Mouse (Mus musculus): ENCODE results near the gene Tbccd1. TPM values are rescaled to one million over a fixed set of nuclear protein-coding genes. Genes with fewer than 3 reads are reported as not detected.

The Tbccd1 gene
- polyA plus RNA-seq, 1 experiment from 2014 or later, result 31.1 TPM

GRCm38 (mm10) chr16:22775471-22775985 is 81.9 kb downstream of the Tbccd1 start:
- no peak for ATAC-seq
- Histone ChIP-seq H3K9ac (no peak overlapping the region), H3K4me2 (no peak overlapping the region), H3K27ac (no peak overlapping the region), H3K4me1 (no peaks in the 10 kb centered on the region), H3K9me3 (replicated peaks) (no peaks in the 10 kb centered on the region), H3K4me3 (no peak overlapping the region), H3K36me3 (no peaks in the 10 kb centered on the region), H3K27me3 (replicated peaks) (no peaks in the 10 kb centered on the region)
- 53% methylated on average over 5 of the region's 5 CpGs for WGBS (ENCODE audit: insufficient replicate concordance)

GRCm38 (mm10) chr16:22768661-22769060 is 88.8 kb downstream of the Tbccd1 start:
- no peaks in the 10 kb centered on the region for H3K4me1 ChIP-seq
- no peak overlapping the region for H3K27ac ChIP-seq
- no peaks in the 10 kb centered on the region for H3K9me3 ChIP-seq (replicated peaks)
- no peak overlapping the region for H3K4me2 ChIP-seq
- H3K9ac ChIP-seq, result no peak overlapping the region
- WGBS (ENCODE audit: insufficient replicate concordance), result 76% methylated on average over 8 of the region's 8 CpGs
- H3K4me3 ChIP-seq, result no peak overlapping the region
- no peaks in the 10 kb centered on the region for H3K36me3 ChIP-seq
- ATAC-seq, result no peak
- H3K27me3 ChIP-seq (replicated peaks), result no peaks in the 10 kb centered on the region

GRCm38 (mm10) chr16:22767405-22767804 is 90.1 kb downstream of the Tbccd1 start:
- H3K36me3 ChIP-seq, result no peaks in the 10 kb centered on the region
- no peak overlapping the region for H3K27ac ChIP-seq
- no peaks in the 10 kb centered on the region for H3K4me1 ChIP-seq
- H3K4me3 ChIP-seq, result no peak overlapping the region
- H3K9me3 ChIP-seq (replicated peaks), result no peaks in the 10 kb centered on the region
- no peak for ATAC-seq
- 71% methylated on average over 3 of the region's 3 CpGs for WGBS (ENCODE audit: insufficient replicate concordance)
- no peaks in the 10 kb centered on the region for H3K27me3 ChIP-seq (replicated peaks)
- H3K4me2 ChIP-seq, result no peak overlapping the region
- no peak overlapping the region for H3K9ac ChIP-seq

- no peak overlapping the region for H3K9ac ChIP-seq
- H3K27me3 ChIP-seq (replicated peaks), result no peaks in the 10 kb centered on the region
- H3K27ac ChIP-seq, result no peak overlapping the region
- ATAC-seq, result no peak
- no peak overlapping the region for H3K4me3 ChIP-seq
- WGBS (ENCODE audit: insufficient replicate concordance), result 67% methylated on average over 16 of the region's 16 CpGs
- H3K36me3 ChIP-seq, result no peaks in the 10 kb centered on the region
- no peaks in the 10 kb centered on the region for H3K9me3 ChIP-seq (replicated peaks)
- no peaks in the 10 kb centered on the region for H3K4me1 ChIP-seq
- H3K4me2 ChIP-seq, result no peak overlapping the region
Observed at GRCm38 (mm10) chr16:22766738-22767211, 90.7 kb downstream of the Tbccd1 start.

- no peaks in the 10 kb centered on the region for H3K27me3 ChIP-seq (replicated peaks)
- ATAC-seq, result no peak
- no peak overlapping the region for H3K27ac ChIP-seq
- no peaks in the 10 kb centered on the region for H3K36me3 ChIP-seq
- no peak overlapping the region for H3K4me2 ChIP-seq
- H3K4me3 ChIP-seq, result no peak overlapping the region
- no peaks in the 10 kb centered on the region for H3K4me1 ChIP-seq
- no peaks in the 10 kb centered on the region for H3K9me3 ChIP-seq (replicated peaks)
- no peak overlapping the region for H3K9ac ChIP-seq
- WGBS (ENCODE audit: insufficient replicate concordance), result 77% methylated on average over 7 of the region's 7 CpGs
Observed at GRCm38 (mm10) chr16:22765531-22765930, 91.9 kb downstream of the Tbccd1 start.

Other genes with a start within 250 kb of the Tbccd1 start
- gene Dgkg, start 200.4 kb downstream of the Tbccd1 start, polyA plus RNA-seq (2016; fragmentation: Nextera tagmentation; extraction: Ambion mirVana), result 0.89 and 0.91 TPM in 2 replicates
- gene Crygs, start 46.1 kb downstream of the Tbccd1 start, polyA plus RNA-seq (2016; fragmentation: Nextera tagmentation; extraction: Ambion mirVana), result 0.19 and 0.25 TPM in 2 replicates
- gene Dnajb11, start 176 bp upstream of the Tbccd1 start, polyA plus RNA-seq (2016; fragmentation: Nextera tagmentation; extraction: Ambion mirVana), result 95.2 and 97.9 TPM in 2 replicates
- gene Ahsg, start 33.6 kb upstream of the Tbccd1 start, polyA plus RNA-seq (2016; fragmentation: Nextera tagmentation; extraction: Ambion mirVana), result 184 and 190 TPM in 2 replicates
- 0.35 and 0.69 TPM in 2 replicates for gene Fetub, start 60.7 kb upstream of the Tbccd1 start, polyA plus RNA-seq (2016; fragmentation: Nextera tagmentation; extraction: Ambion mirVana)
- gene Hrg, start 93.4 kb upstream of the Tbccd1 start, polyA plus RNA-seq (2016; fragmentation: Nextera tagmentation; extraction: Ambion mirVana), result 0.10 and 0.13 TPM in 2 replicates
- gene Kng2, start 171.8 kb upstream of the Tbccd1 start, polyA plus RNA-seq (2016; fragmentation: Nextera tagmentation; extraction: Ambion mirVana), result 0.93 and 1.1 TPM in 2 replicates
- gene Kng1, start 200.2 kb upstream of the Tbccd1 start, polyA plus RNA-seq (2016; fragmentation: Nextera tagmentation; extraction: Ambion mirVana), result 145 and 151 TPM in 2 replicates
- gene Eif4a2, start 249.8 kb upstream of the Tbccd1 start, polyA plus RNA-seq (2016; fragmentation: Nextera tagmentation; extraction: Ambion mirVana), result 99.9 and 102 TPM in 2 replicates